Mouse (Mus musculus): ENCODE measurements around the gene Spag9.
"Not testable (repeated sequence)": the region's sequence is repeated elsewhere in the genome, so short reads cannot be mapped to it uniquely, and the experiment has no call there.

Gene Spag9

GRCm38 (mm10) chr11:94054901-94055300 is 59.0 kb downstream of the Spag9 start:
- DNase-seq, result no peak

- DNase-seq, result no peak
Measured at GRCm38 (mm10) chr11:94063941-94064340, 68.0 kb downstream of the Spag9 start.

- DNase-seq, result no peak
Measured at GRCm38 (mm10) chr11:94070455-94070854, 74.6 kb downstream of the Spag9 start.

- no peak for DNase-seq
Measured at GRCm38 (mm10) chr11:94073283-94073682, 77.4 kb downstream of the Spag9 start.

- DNase-seq, result not testable (repeated sequence)
Measured at GRCm38 (mm10) chr11:94086966-94087365, 91.1 kb downstream of the Spag9 start.

- DNase-seq, result no peak
Measured at GRCm38 (mm10) chr11:94090496-94090895, 94.6 kb downstream of the Spag9 start.

- no peak for DNase-seq
Measured at GRCm38 (mm10) chr11:94097489-94097888, 101.6 kb downstream of the Spag9 start.

GRCm38 (mm10) chr11:94098840-94099239 is 102.9 kb downstream of the Spag9 start:
- no peak for DNase-seq

GRCm38 (mm10) chr11:94113795-94114194 is 117.9 kb downstream of the Spag9 start:
- no peak for DNase-seq

- no peak for DNase-seq
Measured at GRCm38 (mm10) chr11:94115408-94115807, 119.5 kb downstream of the Spag9 start.

GRCm38 (mm10) chr11:94116655-94117054 is 120.8 kb downstream of the Spag9 start:
- DNase-seq, result no peak

GRCm38 (mm10) chr11:94117836-94118235 is 121.9 kb downstream of the Spag9 start:
- DNase-seq, result no peak

- no peak for DNase-seq
Measured at GRCm38 (mm10) chr11:94118612-94119011, 122.7 kb downstream of the Spag9 start.

- no peak for DNase-seq
Measured at GRCm38 (mm10) chr11:94120690-94121089, 124.8 kb downstream of the Spag9 start.

- DNase-seq, result no peak
Measured at GRCm38 (mm10) chr11:94121501-94121900, 125.6 kb downstream of the Spag9 start.

- DNase-seq, result no peak
Measured at GRCm38 (mm10) chr11:94122341-94123030, 126.6 kb downstream of the Spag9 start.

- DNase-seq, result no peak
Measured at GRCm38 (mm10) chr11:94126701-94127100, 130.8 kb downstream of the Spag9 start.

GRCm38 (mm10) chr11:94127966-94128365 is 132.1 kb downstream of the Spag9 start:
- DNase-seq, result peak; percentile 68

GRCm38 (mm10) chr11:94128506-94128905 is 132.6 kb downstream of the Spag9 start:
- no peak for DNase-seq

GRCm38 (mm10) chr11:94129261-94130059 is 133.6 kb downstream of the Spag9 start:
- peak; percentile 31 to 37 for DNase-seq

- DNase-seq, result no peak
Measured at GRCm38 (mm10) chr11:94130118-94131095, 134.5 kb downstream of the Spag9 start.

GRCm38 (mm10) chr11:94133344-94133955 is 137.6 kb downstream of the Spag9 start:
- peak; percentile 80 to 86 for DNase-seq

Data from thymus, postnatal 36 days (tissue).